Mouse (Mus musculus): ENCODE results near the gene Aloxe3. TPM values are rescaled to one million over a fixed set of nuclear protein-coding genes. Genes with fewer than 3 reads are reported as not detected.

Gene Aloxe3
- polyA plus RNA-seq, 1 experiment: 10.8 TPM

DNA sequence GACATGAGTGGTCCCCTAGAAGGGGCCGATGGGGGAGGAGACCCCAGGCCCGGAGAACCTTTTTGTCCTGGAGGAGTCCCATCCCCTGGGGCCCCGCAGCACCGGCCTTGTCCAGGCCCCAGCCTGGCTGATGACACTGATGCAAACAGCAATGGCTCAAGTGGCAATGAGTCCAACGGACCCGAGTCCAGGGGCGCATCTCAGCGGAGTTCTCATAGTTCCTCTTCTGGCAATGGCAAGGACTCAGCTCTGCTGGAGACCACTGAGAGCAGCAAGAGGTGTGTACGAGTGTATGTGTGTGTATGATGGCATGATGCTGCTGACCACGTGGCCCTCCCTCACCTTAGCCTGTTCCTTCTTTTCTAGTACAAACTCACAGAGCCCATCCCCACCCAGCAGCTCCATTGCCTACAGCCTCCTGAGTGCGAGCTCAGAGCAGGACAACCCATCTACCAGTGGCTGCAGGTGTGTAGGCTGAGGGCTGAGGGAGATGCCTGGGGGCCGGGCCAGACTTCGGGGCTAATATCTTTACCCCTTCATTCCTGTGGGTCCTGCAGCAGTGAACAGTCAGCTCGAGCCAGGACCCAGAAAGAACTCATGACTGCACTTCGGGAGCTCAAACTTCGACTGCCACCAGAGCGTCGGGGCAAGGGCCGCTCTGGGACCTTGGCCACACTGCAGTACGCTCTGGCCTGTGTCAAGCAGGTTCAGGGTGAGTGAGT lies 24.9 kb upstream of the Aloxe3 start:
- Histone ChIP-seq H3K4me1 (ENCODE audit: control insufficient read depth, insufficient read depth, low read length) (peaks cover 51% of the 10 kb centered on the region), H3K4me3 (replicated peaks; ENCODE audit: insufficient read depth, low read depth, low read length) (peak overlapping the region; percentile 90), H3K27me3 (ENCODE audit: control insufficient read depth, insufficient read depth, low read length) (no peaks in the 10 kb centered on the region), H3K27ac (ENCODE audit: insufficient read depth, low read length) (peak overlapping the region; percentile 96)
- TF ChIP-seq CTCF (IDR thresholded peaks at IDR 0.05; ENCODE audit: borderline replicate concordance, insufficient read depth, low read depth, low read length): no peak
- TF ChIP-seq POLR2A (IDR thresholded peaks at IDR 0.05; ENCODE audit: borderline replicate concordance, insufficient read depth, low read length): no peak
- WGBS: 65% methylated on average over 20 of the region's 20 CpGs
- peak; percentile 46 to 54 for DNase-seq

DNA sequence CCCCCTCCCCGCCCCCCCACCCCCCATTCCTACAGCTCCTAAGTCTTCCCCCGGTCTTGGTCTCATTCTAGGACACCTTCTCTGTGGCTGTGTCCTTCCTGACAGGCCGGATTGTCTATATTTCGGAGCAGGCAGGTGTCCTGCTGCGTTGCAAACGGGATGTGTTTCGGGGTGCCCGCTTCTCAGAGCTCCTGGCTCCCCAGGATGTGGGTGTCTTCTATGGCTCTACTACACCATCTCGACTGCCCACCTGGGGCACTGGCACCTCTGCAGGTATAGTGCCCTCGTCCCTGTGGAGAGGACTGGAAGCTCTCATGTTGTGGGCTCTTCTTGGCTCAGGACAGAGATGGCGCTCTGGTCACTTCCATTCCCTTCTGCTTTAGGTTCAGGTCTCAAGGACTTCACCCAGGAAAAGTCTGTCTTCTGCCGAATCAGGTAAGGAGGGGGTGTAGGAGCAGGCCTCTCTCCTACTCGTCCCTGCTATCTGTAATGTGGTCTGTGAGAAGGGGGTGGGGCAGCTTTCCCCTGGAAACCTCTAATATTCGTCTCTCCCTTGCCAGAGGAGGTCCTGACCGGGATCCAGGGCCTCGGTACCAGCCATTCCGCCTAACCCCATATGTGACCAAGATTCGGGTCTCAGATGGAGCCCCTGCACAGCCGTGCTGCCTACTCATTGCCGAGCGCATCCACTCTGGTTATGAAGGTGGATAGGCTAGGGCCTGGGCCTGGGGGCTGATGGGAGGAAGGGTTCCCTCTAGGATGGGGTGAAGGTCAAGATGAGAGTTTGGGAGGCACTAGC lies 23.9 kb upstream of the Aloxe3 start:
- TF ChIP-seq POLR2A (IDR thresholded peaks at IDR 0.05; ENCODE audit: borderline replicate concordance, insufficient read depth, low read length) (no peak), CTCF (IDR thresholded peaks at IDR 0.05; ENCODE audit: borderline replicate concordance, insufficient read depth, low read depth, low read length) (no peak)
- WGBS: 80% methylated on average over 21 of the region's 21 CpGs
- Histone ChIP-seq H3K27ac (ENCODE audit: insufficient read depth, low read length) (peak overlapping the region; percentile 6; the same call in 1 of the 2 replicates), H3K4me1 (ENCODE audit: control insufficient read depth, insufficient read depth, low read length) (peaks cover 52% of the 10 kb centered on the region), H3K27me3 (ENCODE audit: control insufficient read depth, insufficient read depth, low read length) (no peaks in the 10 kb centered on the region), H3K4me3 (replicated peaks; ENCODE audit: insufficient read depth, low read depth, low read length) (no peak overlapping the region)
- DNase-seq: peak in 1 of 2 experiments; percentile 33

DNA sequence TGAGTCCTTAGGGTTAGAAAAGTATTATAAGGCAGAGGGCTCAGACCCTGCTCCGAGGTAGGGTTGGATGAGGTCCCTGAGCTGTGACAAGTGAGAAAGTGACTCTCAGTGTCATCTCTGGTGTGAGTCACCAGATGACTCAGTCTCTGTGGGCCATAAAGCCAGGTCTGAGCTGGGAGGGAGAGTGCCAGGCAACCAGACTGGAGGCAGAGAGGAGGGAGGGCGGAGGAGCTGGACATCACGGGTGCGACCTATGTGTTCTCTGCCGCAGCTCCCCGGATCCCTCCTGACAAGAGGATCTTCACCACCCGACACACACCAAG lies 23.3 kb upstream of the Aloxe3 start:
- WGBS: 36% methylated on average over 7 of the region's 7 CpGs
- peak; percentile 71 to 86 for DNase-seq
- Histone ChIP-seq H3K4me3 (replicated peaks; ENCODE audit: insufficient read depth, low read depth, low read length) (peak overlapping the region; percentile 32), H3K27ac (ENCODE audit: insufficient read depth, low read length) (peak overlapping the region; percentile 6; the same call in 1 of the 2 replicates), H3K27me3 (ENCODE audit: control insufficient read depth, insufficient read depth, low read length) (no peaks in the 10 kb centered on the region), H3K4me1 (ENCODE audit: control insufficient read depth, insufficient read depth, low read length) (peaks cover 52% of the 10 kb centered on the region)
- peak; percentile 22; the same call in 1 of the 2 replicates for TF ChIP-seq POLR2A (IDR thresholded peaks at IDR 0.05; ENCODE audit: borderline replicate concordance, insufficient read depth, low read length)
- TF ChIP-seq CTCF (IDR thresholded peaks at IDR 0.05; ENCODE audit: borderline replicate concordance, insufficient read depth, low read depth, low read length): no peak

DNA sequence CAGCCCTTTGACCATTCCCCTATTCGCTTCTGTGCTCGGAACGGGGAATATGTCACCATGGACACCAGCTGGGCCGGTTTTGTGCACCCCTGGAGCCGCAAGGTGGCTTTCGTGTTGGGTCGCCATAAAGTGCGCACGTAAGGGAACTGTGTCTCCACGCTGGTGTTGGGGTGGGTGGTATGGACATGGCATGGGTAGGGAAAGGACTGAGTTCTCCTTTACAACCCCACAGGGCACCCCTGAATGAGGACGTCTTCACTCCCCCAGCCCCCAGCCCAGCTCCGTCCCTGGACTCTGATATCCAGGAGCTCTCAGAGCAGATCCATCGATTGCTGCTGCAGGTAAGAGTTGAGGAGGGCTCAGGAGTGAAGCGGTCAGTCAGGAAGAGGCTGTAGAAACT lies 22.6 kb upstream of the Aloxe3 start:
- no peaks in the 10 kb centered on the region for H3K27me3 ChIP-seq (ENCODE audit: control insufficient read depth, insufficient read depth, low read length)
- WGBS: 95% methylated on average over 14 of the region's 14 CpGs
- no peak overlapping the region for H3K4me3 ChIP-seq (replicated peaks; ENCODE audit: insufficient read depth, low read depth, low read length)
- H3K27ac ChIP-seq (ENCODE audit: insufficient read depth, low read length): no peak overlapping the region
- TF ChIP-seq POLR2A (IDR thresholded peaks at IDR 0.05; ENCODE audit: borderline replicate concordance, insufficient read depth, low read length): no peak
- TF ChIP-seq CTCF (IDR thresholded peaks at IDR 0.05; ENCODE audit: borderline replicate concordance, insufficient read depth, low read depth, low read length): no peak
- DNase-seq: peak; percentile 28 to 31
- H3K4me1 ChIP-seq (ENCODE audit: control insufficient read depth, insufficient read depth, low read length): peaks cover 44% of the 10 kb centered on the region

DNA sequence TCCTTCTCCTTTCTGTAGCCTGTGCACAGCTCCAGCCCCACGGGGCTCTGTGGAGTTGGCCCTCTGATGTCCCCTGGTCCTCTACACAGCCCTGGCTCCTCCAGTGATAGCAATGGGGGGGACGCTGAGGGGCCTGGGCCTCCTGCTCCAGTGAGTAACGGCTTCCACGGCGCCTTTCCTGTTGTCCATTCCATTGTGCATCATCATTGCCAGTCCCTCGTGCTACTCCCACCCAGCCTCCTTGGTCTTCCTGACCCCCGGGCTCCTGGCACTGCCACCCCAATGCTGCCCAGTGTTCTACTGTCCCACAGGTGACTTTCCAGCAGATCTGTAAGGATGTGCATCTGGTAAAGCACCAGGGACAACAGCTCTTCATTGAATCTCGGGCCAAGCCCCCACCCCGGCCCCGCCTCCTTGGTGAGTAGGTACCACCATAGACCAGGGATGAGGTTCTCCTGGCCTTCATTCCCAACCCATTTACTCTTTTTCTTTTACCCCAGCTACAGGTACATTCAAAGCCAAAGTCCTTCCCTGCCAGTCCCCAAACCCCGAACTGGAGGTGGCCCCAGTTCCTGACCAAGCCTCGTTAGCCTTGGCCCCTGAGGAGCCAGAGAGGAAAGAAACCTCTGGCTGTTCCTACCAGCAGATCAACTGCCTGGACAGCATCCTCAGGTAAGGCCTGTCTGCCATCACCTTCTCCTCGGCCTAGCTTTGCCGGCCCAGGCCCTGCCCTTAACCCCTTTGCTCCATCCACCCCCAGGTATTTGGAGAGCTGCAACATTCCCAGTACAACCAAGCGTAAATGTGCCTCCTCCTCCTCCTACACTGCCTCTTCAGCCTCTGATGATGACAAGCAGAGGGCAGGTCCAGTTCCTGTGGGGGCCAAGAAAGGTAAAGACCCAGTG lies 21.9 kb upstream of the Aloxe3 start:
- Histone ChIP-seq H3K4me1 (ENCODE audit: control insufficient read depth, insufficient read depth, low read length) (peaks cover 39% of the 10 kb centered on the region), H3K27me3 (ENCODE audit: control insufficient read depth, insufficient read depth, low read length) (no peaks in the 10 kb centered on the region), H3K4me3 (replicated peaks; ENCODE audit: insufficient read depth, low read depth, low read length) (no peak overlapping the region), H3K27ac (ENCODE audit: insufficient read depth, low read length) (no peak overlapping the region)
- peak; percentile 22 to 27 for DNase-seq
- WGBS: 89% methylated on average over 15 of the region's 15 CpGs
- TF ChIP-seq CTCF (IDR thresholded peaks at IDR 0.05; ENCODE audit: borderline replicate concordance, insufficient read depth, low read depth, low read length) (no peak), POLR2A (IDR thresholded peaks at IDR 0.05; ENCODE audit: borderline replicate concordance, insufficient read depth, low read length) (no peak)

DNA sequence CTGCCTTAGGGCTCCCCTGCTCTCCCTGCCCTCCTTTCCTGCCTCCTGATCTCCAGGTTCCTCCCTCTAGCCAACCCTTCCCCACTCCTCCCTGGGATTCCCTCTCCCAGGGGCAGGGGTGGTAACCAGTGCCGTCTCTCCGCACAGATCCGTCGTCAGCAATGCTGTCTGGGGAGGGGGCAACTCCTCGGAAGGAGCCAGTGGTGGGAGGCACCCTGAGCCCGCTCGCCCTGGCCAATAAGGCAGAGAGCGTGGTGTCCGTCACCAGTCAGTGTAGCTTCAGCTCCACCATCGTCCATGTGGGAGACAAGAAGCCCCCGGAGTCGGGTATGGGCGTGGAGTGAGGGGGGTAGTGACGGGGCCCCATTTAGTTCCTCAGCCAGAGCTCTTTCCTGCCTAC lies 21.2 kb upstream of the Aloxe3 start:
- H3K27me3 ChIP-seq (ENCODE audit: control insufficient read depth, insufficient read depth, low read length): no peaks in the 10 kb centered on the region
- TF ChIP-seq POLR2A (IDR thresholded peaks at IDR 0.05; ENCODE audit: borderline replicate concordance, insufficient read depth, low read length) (no peak), CTCF (IDR thresholded peaks at IDR 0.05; ENCODE audit: borderline replicate concordance, insufficient read depth, low read depth, low read length) (no peak)
- no peak overlapping the region for H3K4me3 ChIP-seq (replicated peaks; ENCODE audit: insufficient read depth, low read depth, low read length)
- H3K4me1 ChIP-seq (ENCODE audit: control insufficient read depth, insufficient read depth, low read length): peaks cover 39% of the 10 kb centered on the region
- 89% methylated on average over 14 of the region's 14 CpGs for WGBS
- peak in 1 of 2 experiments; percentile 19 for DNase-seq
- H3K27ac ChIP-seq (ENCODE audit: insufficient read depth, low read length): no peak overlapping the region

DNA sequence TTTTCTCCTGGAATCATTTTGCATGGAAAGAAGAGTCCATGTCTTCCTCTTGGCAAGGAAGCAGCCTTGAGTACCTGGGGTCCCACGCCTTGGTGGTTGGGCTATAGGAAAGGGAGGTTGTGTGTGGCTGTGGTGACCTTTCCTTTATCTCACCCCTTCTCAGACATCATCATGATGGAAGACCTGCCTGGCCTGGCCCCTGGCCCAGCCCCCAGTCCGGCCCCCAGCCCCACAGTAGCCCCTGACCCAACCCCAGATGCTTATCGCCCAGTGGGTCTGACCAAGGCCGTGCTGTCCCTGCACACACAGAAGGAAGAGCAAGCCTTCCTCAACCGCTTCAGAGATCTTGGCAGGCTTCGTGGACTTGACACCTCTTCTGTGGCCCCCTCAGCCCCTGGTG lies 20.5 kb upstream of the Aloxe3 start:
- TF ChIP-seq POLR2A (IDR thresholded peaks at IDR 0.05; ENCODE audit: borderline replicate concordance, insufficient read depth, low read length) (no peak), CTCF (IDR thresholded peaks at IDR 0.05; ENCODE audit: borderline replicate concordance, insufficient read depth, low read depth, low read length) (no peak)
- 88% methylated on average over 6 of the region's 6 CpGs for WGBS
- no peaks in the 10 kb centered on the region for H3K27me3 ChIP-seq (ENCODE audit: control insufficient read depth, insufficient read depth, low read length)
- H3K4me1 ChIP-seq (ENCODE audit: control insufficient read depth, insufficient read depth, low read length): peaks cover 39% of the 10 kb centered on the region
- no peak overlapping the region for H3K27ac ChIP-seq (ENCODE audit: insufficient read depth, low read length)
- no peak for DNase-seq
- no peak overlapping the region for H3K4me3 ChIP-seq (replicated peaks; ENCODE audit: insufficient read depth, low read depth, low read length)

All from cerebellum, adult 2 months (tissue).